Mouse (Mus musculus) midbrain, embryonic 16.5 days (tissue): Measurements from ENCODE around the gene Ammecr1. TPM values are rescaled to one million over a fixed set of nuclear protein-coding genes. Genes with fewer than 3 reads are reported as not detected.

Experiments
- ATAC-seq: fragments of 200-750 bp; cut with Nextera tagmentation; 2 replicates; pipeline ENCODE4 v1.8.0; 2017; ENCODE audit warnings: moderate TSS enrichment
- H3K27ac ChIP-seq: fragments of 300-500 bp; sonication (generic); 2 replicates; pipeline ENCODE4 v1.5.1; 2014; ENCODE audit warnings: mild to moderate bottlenecking, low read length, mixed read lengths
- H3K27me3 ChIP-seq: fragments of 300-500 bp; sonication (generic); 2 replicates; pipeline ENCODE4 v1.6.1; 2014; ENCODE audit warnings: low read depth, low read length, mixed read lengths; ENCODE audit not compliant: control insufficient read depth, insufficient read depth
- H3K36me3 ChIP-seq: fragments of 300-500 bp; sonication (generic); 2 replicates; pipeline ENCODE4 v1.6.1; 2014; ENCODE audit warnings: mild to moderate bottlenecking, low read length, moderate library complexity, mixed read lengths; ENCODE audit not compliant: control insufficient read depth, insufficient read depth
- H3K4me1 ChIP-seq: fragments of 300-500 bp; sonication (generic); 2 replicates; pipeline ENCODE4 v1.6.1; 2014; ENCODE audit warnings: mild to moderate bottlenecking, low read length, mixed read lengths; ENCODE audit not compliant: control insufficient read depth, insufficient read depth
- H3K4me2 ChIP-seq: fragments of 300-500 bp; sonication (generic); 2 replicates; pipeline ENCODE4 v1.6.1; 2014; ENCODE audit warnings: mild to moderate bottlenecking, low read length, mixed read lengths
- H3K4me3 ChIP-seq: fragments of 300-500 bp; sonication (generic); 2 replicates; pipeline ENCODE4 v1.5.1; 2014; ENCODE audit warnings: low read depth, mild to moderate bottlenecking, low read length, moderate library complexity, mixed read lengths
- H3K9ac ChIP-seq: fragments of 300-500 bp; sonication (generic); 2 replicates; pipeline ENCODE4 v1.6.1; 2014; ENCODE audit warnings: low read depth, low read length, mixed read lengths
- H3K9me3 ChIP-seq: fragments of 300-500 bp; sonication (generic); replicated peaks from 2 replicates; pipeline ENCODE4 v1.6.1; 2014; ENCODE audit warnings: mild to moderate bottlenecking, low read length, mixed read lengths; ENCODE audit not compliant: control insufficient read depth, poor library complexity, severe bottlenecking
- WGBS: fragments of 180-500 bp; shearing (Covaris S2); extraction: QIAGEN DNeasy Blood & Tissue Kit; methylation state at CpG from one replicate; pipeline ENCODE4 v1.1.7; 2014; 5-methylcytosine and 5-hydroxymethylcytosine counted together
- microRNA-seq: library from miRNA; unstranded; fragments of <30 nt; microRNA quantifications from one replicate; pipeline ENCODE4, GENCODE M21; 2017
- polyA plus RNA-seq: library from polyadenylated mRNA; unstranded; fragments of >200 nt; fragmentation: Nextera tagmentation; extraction: Ambion mirVana; gene quantifications from 2 replicates; pipeline ENCODE4 v1.2.1, GENCODE M21; 2015

The Ammecr1 gene
- polyA plus RNA-seq, 1 experiment from 2014 or later: 2.8 TPM

DNA sequence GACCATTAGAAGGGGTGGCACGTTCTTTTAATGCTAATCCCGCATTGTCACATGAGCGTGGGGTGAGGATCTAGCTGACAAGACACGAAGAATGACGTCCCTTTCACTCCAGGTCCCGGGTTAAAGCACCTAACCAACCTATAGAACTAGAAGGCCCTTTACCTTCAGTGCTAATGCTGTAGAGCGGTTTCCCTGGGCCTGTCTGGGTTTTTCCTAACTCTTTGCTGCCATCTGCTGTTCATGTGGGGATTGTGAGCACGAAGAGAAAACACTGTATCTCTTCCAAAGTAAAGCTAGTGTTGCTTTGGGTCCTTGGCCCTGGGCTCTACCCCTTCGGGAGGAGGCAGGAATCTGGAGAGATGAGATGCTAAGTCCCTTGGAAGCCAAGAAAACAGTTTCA is 158.1 kb downstream of the Ammecr1 start:
- no peaks in the 10 kb centered on the region for H3K36me3 ChIP-seq
- 38% methylated on average over 9 of the region's 9 CpGs for whole genome bisulfite sequencing
- no peak overlapping the region for H3K27ac ChIP-seq
- ATAC-seq: 0 out of 2 replicates have a peak, but pooled peaks have one; percentile 61
- H3K4me2 ChIP-seq: no peak overlapping the region
- no peaks in the 10 kb centered on the region for H3K9me3 ChIP-seq
- no peak overlapping the region for H3K4me3 ChIP-seq
- H3K9ac ChIP-seq: no peak overlapping the region
- H3K4me1 ChIP-seq: no peaks in the 10 kb centered on the region
- peaks cover 3% of the 10 kb centered on the region for H3K27me3 ChIP-seq

DNA sequence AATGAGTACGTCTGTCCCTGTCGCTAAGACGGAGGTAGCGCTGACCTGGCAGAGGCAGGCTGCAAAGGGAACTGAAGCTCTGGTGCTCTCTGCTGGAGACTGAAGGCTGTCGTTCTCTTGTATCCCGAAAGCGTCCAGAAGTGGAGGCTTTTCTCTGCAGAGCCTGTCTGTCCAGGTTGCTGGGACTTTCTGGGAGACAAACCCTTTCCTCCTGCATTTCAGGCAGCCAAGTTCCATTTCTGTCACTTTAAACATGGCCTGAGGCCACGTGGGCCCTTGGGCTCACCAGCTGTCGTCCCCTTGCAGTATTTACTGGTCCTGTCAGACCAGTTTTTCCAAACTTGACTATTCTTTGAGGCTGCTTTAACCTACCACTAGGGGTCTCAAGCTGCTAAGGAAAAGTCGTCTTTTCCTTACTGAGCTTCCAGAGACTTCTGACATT is 159.9 kb downstream of the Ammecr1 start:
- H3K4me2 ChIP-seq: peak overlapping the region; percentile 21; the same call in 1 of the 2 replicates
- H3K4me3 ChIP-seq: no peak overlapping the region
- no peaks in the 10 kb centered on the region for H3K4me1 ChIP-seq
- H3K27me3 ChIP-seq: peaks cover 3% of the 10 kb centered on the region
- H3K9ac ChIP-seq: no peak overlapping the region
- no peaks in the 10 kb centered on the region for H3K9me3 ChIP-seq
- no peak; the same call in none of the 2 replicates for ATAC-seq
- 27% methylated on average over 10 of the region's 10 CpGs for WGBS
- H3K27ac ChIP-seq: no peak overlapping the region
- no peaks in the 10 kb centered on the region for H3K36me3 ChIP-seq

DNA sequence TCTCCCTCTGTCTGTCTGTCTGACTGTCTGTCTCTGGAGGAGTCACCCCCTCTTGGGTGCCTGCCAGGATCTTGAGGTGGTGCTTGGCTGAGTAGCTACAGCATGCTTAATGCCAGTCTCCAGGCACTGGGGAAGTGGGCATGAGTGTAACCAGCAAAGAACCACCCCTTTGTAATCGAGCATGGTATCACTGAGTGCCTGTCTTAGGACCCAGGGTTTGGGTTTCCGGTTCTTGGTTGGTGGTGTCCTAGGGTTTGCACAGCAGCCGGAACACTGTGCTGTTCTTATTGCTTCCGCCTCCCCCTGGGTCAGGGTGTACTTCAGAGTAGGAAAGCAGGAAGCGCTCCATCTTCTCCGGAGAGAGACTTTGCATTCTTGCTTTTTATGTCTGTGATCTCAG is 160.4 kb downstream of the Ammecr1 start:
- WGBS: 87% methylated on average over 6 of the region's 6 CpGs
- no peaks in the 10 kb centered on the region for H3K9me3 ChIP-seq
- no peak overlapping the region for H3K27ac ChIP-seq
- H3K4me3 ChIP-seq: no peak overlapping the region
- H3K9ac ChIP-seq: no peak overlapping the region
- H3K4me1 ChIP-seq: no peaks in the 10 kb centered on the region
- H3K4me2 ChIP-seq: peak overlapping the region; percentile 21; the same call in 1 of the 2 replicates
- ATAC-seq: no peak; the same call in 1 of the 2 replicates
- no peaks in the 10 kb centered on the region for H3K36me3 ChIP-seq
- peaks cover 3% of the 10 kb centered on the region for H3K27me3 ChIP-seq

- peaks cover 3% of the 10 kb centered on the region for H3K27me3 ChIP-seq
- no peak overlapping the region for H3K27ac ChIP-seq
- WGBS: 87% methylated on average over 3 of the region's 3 CpGs
- no peak for ATAC-seq
- no peaks in the 10 kb centered on the region for H3K36me3 ChIP-seq
- no peak overlapping the region for H3K4me2 ChIP-seq
- H3K4me3 ChIP-seq: no peak overlapping the region
- no peaks in the 10 kb centered on the region for H3K9me3 ChIP-seq
- H3K4me1 ChIP-seq: no peaks in the 10 kb centered on the region
- H3K9ac ChIP-seq: no peak overlapping the region
Measured at GRCm38 (mm10) chrX:142804596-142804995, 161.9 kb downstream of the Ammecr1 start.

Small RNAs within 50 kb of the gene (microRNA-seq; reads per million reads assigned to microRNA genes)
- gene Gm44351: not detected

Other genes starting within 250 kb of the Ammecr1 start
- 0.68 and 0.72 TPM in 2 replicates for gene Rtl9, start 132.9 kb upstream of the Ammecr1 start, polyA plus RNA-seq